ENCODE assay signal across 9 mouse cellular contexts in the genomic region with DNA sequence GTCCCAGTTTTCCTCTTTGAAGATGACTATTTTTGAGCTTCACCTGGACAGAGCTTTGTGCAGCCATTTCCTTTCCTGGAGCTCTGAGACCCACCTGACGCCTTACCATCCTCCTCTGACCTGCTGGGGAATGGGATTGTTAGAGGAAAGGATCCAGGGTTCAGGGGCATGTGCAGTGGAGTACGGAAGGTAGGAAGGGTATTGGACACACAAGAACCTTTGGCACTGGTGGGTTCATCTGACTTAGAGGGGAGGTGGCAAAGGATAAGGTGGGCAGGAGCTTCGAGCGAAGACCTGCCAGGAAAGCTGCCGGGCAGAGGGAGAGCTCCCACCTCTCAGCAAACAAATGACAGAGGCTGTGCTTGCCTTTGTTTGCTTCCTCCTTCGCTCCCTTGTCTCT. TPM values are rescaled to one million over a fixed set of nuclear protein-coding genes. Genes with fewer than 3 reads are reported as not detected.
DNase-seq lines count a peak whose midpoint lies in the region; ATAC-seq and TF ChIP-seq lines count a peak whose summit lies in the region.
"Had no signal": no experiment of that assay in that cellular context is flagged by ENCODE, and none has a peak within 500 bp of the region (broad histone marks: within the 10 kb centered on the region; RNA-seq: fewer than 3 reads in every experiment).

No protein-coding gene starts in this region.

- H3K9ac ChIP-seq in forebrain, postnatal 0 days: peak overlapping the region; percentile 94
- H3K9ac ChIP-seq in midbrain, embryonic 12.5 days (replicated peaks): peak overlapping the region; percentile 78

- H3K27me3 ChIP-seq in heart, embryonic 10.5 days (ENCODE audit: insufficient read depth, poor library complexity, severe bottlenecking): peaks cover 58% of the 10 kb centered on the region
- H3K27me3 ChIP-seq in forebrain, postnatal 0 days (ENCODE audit: insufficient read depth, low read length): peaks cover 3% of the 10 kb centered on the region; the same call in 1 of the 2 replicates
- H3K27me3 ChIP-seq in midbrain, embryonic 12.5 days: peaks cover 76% of the 10 kb centered on the region

- WGBS in heart, embryonic 10.5 days: 33% methylated on average over 6 of the region's 6 CpGs
- 23% methylated on average over 6 of the region's 6 CpGs for WGBS in forebrain, postnatal 0 days
- 21% methylated on average over 6 of the region's 6 CpGs for WGBS in midbrain, embryonic 12.5 days

- peak; percentile 17; the same call in 1 of the 2 replicates for TF ChIP-seq POLR2A in brain, embryonic 14.5 days (IDR thresholded peaks at IDR 0.05; ENCODE audit: borderline replicate concordance, extremely low read depth, insufficient read depth, insufficient read length, poor library complexity, severe bottlenecking)

- H3K36me3 ChIP-seq in heart, embryonic 10.5 days: no peaks in the 10 kb centered on the region
- H3K36me3 ChIP-seq in forebrain, postnatal 0 days (ENCODE audit: insufficient read depth): no peaks in the 10 kb centered on the region
- H3K36me3 ChIP-seq in midbrain, embryonic 12.5 days: no peaks in the 10 kb centered on the region

- H3K4me3 ChIP-seq in heart, embryonic 10.5 days: peak overlapping the region; percentile 68
- H3K4me3 ChIP-seq in forebrain, postnatal 0 days (ENCODE audit: low read depth, low read length): peak overlapping the region; percentile 72
- peak overlapping the region; percentile 63 for H3K4me3 ChIP-seq in midbrain, embryonic 12.5 days

- ATAC-seq in forebrain, postnatal 0 days: no peak
- no peak for ATAC-seq in midbrain, embryonic 12.5 days (ENCODE audit: low FRiP score, low read depth)

- no peak for DNase-seq in heart, embryonic 10.5 days (ENCODE audit: low spot score)
- DNase-seq in heart, adult 11 months: no peak
- peak; percentile 41 for DNase-seq in brain, embryonic 14.5 days (ENCODE audit: low read depth)
- peak; percentile 62 for DNase-seq in forebrain, postnatal 0 days
- no peak for DNase-seq in gastrocnemius, postnatal 4 days (ENCODE audit: low spot score in 2 of 2)
- DNase-seq in right cerebral cortex, adult 2 months (ENCODE audit: low spot score in 2 of 2): no peak
- DNase-seq in ovary, postnatal 14 days (ENCODE audit: low spot score): no peak

- H3K4me1 ChIP-seq in heart, embryonic 10.5 days: peaks cover 44% of the 10 kb centered on the region
- peaks cover 25% of the 10 kb centered on the region for H3K4me1 ChIP-seq in forebrain, postnatal 0 days (ENCODE audit: insufficient read depth)
- H3K4me1 ChIP-seq in midbrain, embryonic 12.5 days: peaks cover 34% of the 10 kb centered on the region

- TF ChIP-seq CTCF in brain, embryonic 14.5 days (IDR thresholded peaks at IDR 0.05; ENCODE audit: borderline replicate concordance, extremely low read depth, insufficient read depth, insufficient read length): no peak
- TF ChIP-seq CTCF in forebrain, postnatal 0 days (IDR thresholded peaks at IDR 0.05; ENCODE audit: low read depth): no peak

- H3K27ac ChIP-seq in heart, embryonic 10.5 days: 0 out of 2 replicates have a peak overlapping the region, but pooled peaks have one; percentile 80
- H3K27ac ChIP-seq in forebrain, postnatal 0 days (ENCODE audit: low read depth, low read length): peak overlapping the region; percentile 94
- H3K27ac ChIP-seq in midbrain, embryonic 12.5 days (replicated peaks): peak overlapping the region; percentile 75

- H3K4me2 ChIP-seq in forebrain, postnatal 0 days (ENCODE audit: low read depth): peak overlapping the region; percentile 79
- peak overlapping the region; percentile 89 for H3K4me2 ChIP-seq in midbrain, embryonic 12.5 days (replicated peaks)

- H3K9me3 ChIP-seq in heart, embryonic 10.5 days: no peaks in the 10 kb centered on the region
- no peaks in the 10 kb centered on the region for H3K9me3 ChIP-seq in forebrain, postnatal 0 days (ENCODE audit: low read length)
- no peaks in the 10 kb centered on the region for H3K9me3 ChIP-seq in midbrain, embryonic 12.5 days

RNA-seq across cellular contexts. Expression of gene C1qtnf4, which starts 0.8 kb away (rescaled TPM):
- polyA plus RNA-seq in heart, embryonic 10.5 days (2016; fragmentation: Nextera tagmentation; extraction: Ambion mirVana): 8.6 and 11.1 TPM in 2 replicates
- 165 and 182 TPM in 2 replicates for polyA plus RNA-seq in brain, embryonic 14.5 days (2012; rRNA removed)
- 201 and 252 TPM in 2 replicates for total RNA-seq in forebrain, postnatal 0 days (2014; rRNA removed)
- polyA plus RNA-seq in forebrain, postnatal 0 days (2015; fragmentation: Nextera tagmentation; extraction: Ambion mirVana): 185 and 189 TPM in 2 replicates
- 29.2 and 32.9 TPM in 2 replicates for polyA plus RNA-seq in midbrain, embryonic 12.5 days (2016; fragmentation: Nextera tagmentation; extraction: Ambion mirVana)
- total RNA-seq in gastrocnemius, postnatal 4 days (2021): 10 to 100 TPM in 1 of 2 experiments, 1 to 10 TPM in 1; 7.5 to 10.1 TPM
- total RNA-seq: CH12.LX had no signal

RNA-seq across cellular contexts. Expression of gene Kbtbd4, which starts 18.1 kb away (rescaled TPM):
- polyA plus RNA-seq in heart, embryonic 10.5 days (2016; fragmentation: Nextera tagmentation; extraction: Ambion mirVana): 33.2 and 42.2 TPM in 2 replicates
- polyA plus RNA-seq in brain, embryonic 14.5 days (2012; rRNA removed): 42.3 and 44.8 TPM in 2 replicates
- 49.5 and 59.4 TPM in 2 replicates for total RNA-seq in forebrain, postnatal 0 days (2014; rRNA removed)
- polyA plus RNA-seq in forebrain, postnatal 0 days (2015; fragmentation: Nextera tagmentation; extraction: Ambion mirVana): 54.3 and 60.3 TPM in 2 replicates
- polyA plus RNA-seq in midbrain, embryonic 12.5 days (2016; fragmentation: Nextera tagmentation; extraction: Ambion mirVana): 53.5 and 54.5 TPM in 2 replicates
- total RNA-seq in gastrocnemius, postnatal 4 days (2021): 10 to 100 TPM; 19.6 to 23.5 TPM

RNA-seq across cellular contexts. Expression of gene Ndufs3, which starts 18.2 kb away (rescaled TPM):
- 276 and 329 TPM in 2 replicates for polyA plus RNA-seq in heart, embryonic 10.5 days (2016; fragmentation: Nextera tagmentation; extraction: Ambion mirVana)
- 144 and 185 TPM in 2 replicates for polyA plus RNA-seq in brain, embryonic 14.5 days (2012; rRNA removed)
- total RNA-seq in forebrain, postnatal 0 days (2014; rRNA removed): 156 and 190 TPM in 2 replicates
- polyA plus RNA-seq in forebrain, postnatal 0 days (2015; fragmentation: Nextera tagmentation; extraction: Ambion mirVana): 248 and 283 TPM in 2 replicates
- 187 and 196 TPM in 2 replicates for polyA plus RNA-seq in midbrain, embryonic 12.5 days (2016; fragmentation: Nextera tagmentation; extraction: Ambion mirVana)
- total RNA-seq in gastrocnemius, postnatal 4 days (2021): 100 to 1,000 TPM; 329 to 331 TPM

RNA-seq across cellular contexts. Expression of gene Mtch2, which starts 39.5 kb away (rescaled TPM):
- polyA plus RNA-seq in heart, embryonic 10.5 days (2016; fragmentation: Nextera tagmentation; extraction: Ambion mirVana): 252 and 254 TPM in 2 replicates
- polyA plus RNA-seq in brain, embryonic 14.5 days (2012; rRNA removed): 145 and 167 TPM in 2 replicates
- 106 and 120 TPM in 2 replicates for total RNA-seq in forebrain, postnatal 0 days (2014; rRNA removed)
- 222 and 224 TPM in 2 replicates for polyA plus RNA-seq in forebrain, postnatal 0 days (2015; fragmentation: Nextera tagmentation; extraction: Ambion mirVana)
- polyA plus RNA-seq in midbrain, embryonic 12.5 days (2016; fragmentation: Nextera tagmentation; extraction: Ambion mirVana): 207 and 209 TPM in 2 replicates
- 100 to 1,000 TPM; 116 to 138 TPM for total RNA-seq in gastrocnemius, postnatal 4 days (2021)

RNA-seq across cellular contexts. Expression of gene Celf1, which starts 53.7 kb away (rescaled TPM):
- polyA plus RNA-seq in heart, embryonic 10.5 days (2016; fragmentation: Nextera tagmentation; extraction: Ambion mirVana): 128 and 155 TPM in 2 replicates
- 119 and 130 TPM in 2 replicates for polyA plus RNA-seq in brain, embryonic 14.5 days (2012; rRNA removed)
- total RNA-seq in forebrain, postnatal 0 days (2014; rRNA removed): 74.5 and 83.7 TPM in 2 replicates
- 56.9 and 72.2 TPM in 2 replicates for polyA plus RNA-seq in forebrain, postnatal 0 days (2015; fragmentation: Nextera tagmentation; extraction: Ambion mirVana)
- polyA plus RNA-seq in midbrain, embryonic 12.5 days (2016; fragmentation: Nextera tagmentation; extraction: Ambion mirVana): 167 and 178 TPM in 2 replicates
- total RNA-seq in gastrocnemius, postnatal 4 days (2021): 10 to 100 TPM; 70.6 to 88.9 TPM

Comparison
In these comparisons a context has a peak if more than half of its experiments do, and no peak if none do; other contexts are left out.
1. DNase-seq: peak in brain, embryonic 14.5 days (single experiment) and forebrain, postnatal 0 days (single experiment); none in heart, embryonic 10.5 days (single experiment), heart, adult 11 months (single experiment), gastrocnemius, postnatal 4 days (0 of 2), right cerebral cortex, adult 2 months (0 of 2) and ovary, postnatal 14 days (single experiment).
2. Peak in every context shown above with its lines, with median percentiles within 50 percentile points of each other: H3K27ac ChIP-seq and H3K4me3 ChIP-seq.